Mouse (Mus musculus): Measurements from ENCODE around the gene Kcnq4.
A peak's percentile ranks its signal among the peaks of the same experiment; 100 is the strongest.

The Kcnq4 gene

DNA sequence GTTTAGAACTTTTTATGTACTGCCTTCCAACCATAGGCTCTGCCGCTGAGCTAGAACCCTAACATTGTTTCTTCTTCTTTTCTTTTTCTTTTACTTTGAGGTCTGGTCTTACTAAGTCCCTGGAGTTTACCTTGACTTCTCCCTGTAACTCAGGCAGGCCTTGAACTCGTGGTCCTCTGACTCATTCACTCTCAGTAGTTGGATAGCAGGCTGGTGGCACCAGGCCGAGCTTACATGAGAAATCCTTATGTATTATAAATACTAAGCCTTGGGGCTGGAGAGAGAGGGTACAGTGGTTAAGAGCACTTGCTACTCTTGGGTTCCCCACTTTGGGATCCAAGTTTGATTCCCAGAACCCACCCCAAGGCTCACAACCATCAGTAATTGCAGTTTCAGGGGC, 74.8 kb downstream of the Kcnq4 start:
- no peak for DNase-seq (ENCODE audit: low spot score in 2 of 2)

GRCm38 (mm10) chr4:120671046-120671445, 77.4 kb downstream of the Kcnq4 start:
- no peak for DNase-seq (ENCODE audit: low spot score in 2 of 2)

DNA sequence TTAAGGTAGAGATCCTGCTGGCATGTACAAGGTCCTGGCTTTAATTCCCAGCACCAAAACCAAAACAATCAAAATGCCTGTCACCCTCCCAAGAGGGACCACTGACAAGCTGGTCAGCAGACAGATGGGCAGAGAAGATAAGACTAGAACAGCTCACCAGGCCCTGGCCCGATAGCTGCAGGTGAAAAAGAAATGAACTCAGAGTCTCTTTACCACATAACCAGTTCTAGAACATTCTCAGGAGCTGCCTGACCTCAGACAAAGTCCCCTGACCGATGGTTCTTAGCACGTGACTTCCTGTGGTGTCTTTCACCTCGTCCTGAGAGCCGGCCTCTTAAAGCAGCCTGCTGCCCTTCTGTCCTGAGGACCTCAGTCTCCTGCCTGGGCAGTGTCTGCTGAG, 78.8 kb downstream of the Kcnq4 start:
- no peak for DNase-seq (ENCODE audit: low spot score in 2 of 2)

DNA sequence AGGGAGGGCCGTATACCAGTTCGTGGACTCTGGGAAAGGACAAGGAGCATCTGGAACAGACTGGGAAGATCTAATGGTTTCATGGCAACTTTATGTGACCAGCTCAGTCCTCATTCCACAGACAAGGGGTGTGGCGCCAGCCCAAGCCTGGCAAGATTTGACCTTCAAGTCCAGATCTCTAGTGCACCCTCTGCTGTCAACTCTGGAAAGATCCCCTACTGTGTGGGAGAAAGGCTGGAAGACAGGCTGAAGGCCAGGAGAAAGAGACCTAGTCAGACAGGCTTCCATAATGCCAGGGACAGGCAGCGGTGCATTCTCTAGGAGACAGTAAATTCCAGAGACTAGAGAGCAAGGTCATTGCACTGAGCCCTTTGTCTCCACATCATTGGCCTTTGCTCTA, 79.9 kb downstream of the Kcnq4 start:
- no peak for DNase-seq (ENCODE audit: low spot score in 2 of 2)

GRCm38 (mm10) chr4:120667555-120667954, 80.9 kb downstream of the Kcnq4 start:
- no peak for DNase-seq (ENCODE audit: low spot score in 2 of 2)

- DNase-seq (ENCODE audit: low spot score in 2 of 2): peak; percentile 55 to 56
These were observed 81.3 kb downstream of the Kcnq4 start for GRCm38 (mm10) chr4:120667045-120667501.

DNA sequence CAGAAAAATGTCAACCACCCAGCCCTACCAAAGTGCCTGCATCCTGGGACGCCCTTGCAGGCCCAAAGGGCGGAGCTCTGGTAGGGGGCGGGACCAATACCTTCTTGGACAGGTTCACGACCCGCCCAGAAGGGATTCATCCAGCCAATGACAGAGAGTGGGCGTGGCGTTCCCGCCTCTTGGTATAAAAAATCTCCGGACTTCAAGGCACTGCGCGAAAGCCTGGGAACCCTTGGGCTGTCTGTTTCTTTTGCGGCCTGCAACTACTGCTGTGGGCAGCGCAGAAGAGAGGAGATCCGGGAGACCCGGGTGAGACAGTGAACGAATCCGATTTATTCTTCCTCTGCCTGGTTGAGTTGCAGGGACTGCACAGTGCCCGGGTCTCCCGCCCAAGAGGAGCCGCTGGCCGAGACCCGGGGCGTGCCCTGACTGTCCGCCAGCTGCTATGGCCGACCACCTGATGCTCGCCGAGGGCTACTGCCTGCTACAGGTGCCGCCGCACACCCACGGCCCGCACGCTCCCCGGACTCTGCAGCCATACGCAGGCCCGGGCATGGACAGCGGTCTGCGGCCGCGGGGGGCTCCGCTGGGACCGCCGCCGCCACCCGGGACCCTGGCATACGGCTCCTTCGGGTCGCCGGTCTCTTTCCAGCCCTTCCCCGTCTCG, 81.9 kb downstream of the Kcnq4 start, which contains the start of gene Cited4:
TSS of gene Cited4 (plus strand) at position 215 of the 667 bp plus-strand sequence.
- peak; percentile 87 to 89 for DNase-seq (ENCODE audit: low spot score in 2 of 2)

DNA sequence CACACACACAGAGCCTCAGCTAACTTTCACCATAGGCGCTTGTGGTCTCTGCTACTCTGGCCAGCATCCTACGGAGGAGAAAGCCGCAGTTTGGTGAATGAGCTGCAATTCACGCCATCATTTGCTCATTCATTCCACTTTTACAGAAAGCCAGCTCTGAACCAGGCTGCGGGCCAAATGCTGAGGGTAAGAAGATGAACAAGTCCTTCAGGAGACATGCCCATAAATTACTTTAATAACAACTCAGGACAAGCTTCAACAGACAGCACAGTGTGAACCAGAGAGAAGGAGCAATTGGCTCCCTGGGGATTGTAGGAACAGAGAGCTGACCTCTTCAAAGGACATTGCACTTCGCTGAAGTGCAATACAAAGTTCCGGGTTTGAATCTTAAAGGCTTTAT, 82.6 kb downstream of the Kcnq4 start:
- DNase-seq (ENCODE audit: low spot score in 2 of 2): peak in 1 of 2 experiments; percentile 40

GRCm38 (mm10) chr4:120665144-120665700, 83.2 kb downstream of the Kcnq4 start:
- DNase-seq (ENCODE audit: low spot score in 2 of 2): no peak

GRCm38 (mm10) chr4:120664601-120665000, 83.8 kb downstream of the Kcnq4 start:
- DNase-seq (ENCODE audit: low spot score in 2 of 2): no peak

DNA sequence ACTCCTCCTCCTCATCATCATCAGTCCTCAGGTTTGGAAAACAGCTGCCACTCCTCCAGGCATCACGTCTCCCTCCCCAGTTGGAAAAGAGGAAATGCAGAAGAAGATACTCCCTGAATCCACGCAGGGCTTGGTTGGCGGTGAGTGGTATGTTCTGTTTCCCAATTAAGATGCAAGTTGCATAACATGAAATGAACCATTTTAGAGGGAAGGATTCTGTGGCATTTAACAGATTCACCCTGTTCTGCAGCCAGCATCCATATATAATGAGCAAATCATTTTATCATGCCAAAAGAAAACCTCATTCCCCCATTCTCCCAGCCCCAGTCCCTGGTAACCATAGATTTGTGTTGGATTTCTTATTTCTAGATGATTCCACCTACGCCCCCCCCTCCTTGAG, 87.9 kb downstream of the Kcnq4 start:
- DNase-seq (ENCODE audit: low spot score in 2 of 2): peak; percentile 38 to 52

- DNase-seq (ENCODE audit: low spot score in 2 of 2): no peak
These were observed 92.5 kb downstream of the Kcnq4 start for GRCm38 (mm10) chr4:120655898-120656297.

DNA sequence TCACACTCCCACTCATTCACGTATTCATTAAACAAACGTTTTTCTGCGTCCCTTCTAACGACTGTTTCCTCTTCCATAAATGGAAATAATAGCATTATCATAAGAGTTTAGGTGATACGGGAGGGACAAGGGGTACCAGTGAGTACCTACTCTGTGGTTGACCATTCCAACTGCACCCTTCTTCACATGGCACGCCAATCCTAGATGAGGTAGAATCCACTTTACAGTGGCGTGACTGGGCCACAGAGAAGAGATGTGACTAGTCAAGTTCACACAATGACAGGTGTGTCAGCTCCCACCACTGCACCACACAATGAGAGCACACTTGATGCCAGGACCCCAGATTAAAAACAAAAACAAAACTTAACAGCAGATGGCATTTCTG, 98.2 kb downstream of the Kcnq4 start:
- no peak for DNase-seq (ENCODE audit: low spot score in 2 of 2)

DNA sequence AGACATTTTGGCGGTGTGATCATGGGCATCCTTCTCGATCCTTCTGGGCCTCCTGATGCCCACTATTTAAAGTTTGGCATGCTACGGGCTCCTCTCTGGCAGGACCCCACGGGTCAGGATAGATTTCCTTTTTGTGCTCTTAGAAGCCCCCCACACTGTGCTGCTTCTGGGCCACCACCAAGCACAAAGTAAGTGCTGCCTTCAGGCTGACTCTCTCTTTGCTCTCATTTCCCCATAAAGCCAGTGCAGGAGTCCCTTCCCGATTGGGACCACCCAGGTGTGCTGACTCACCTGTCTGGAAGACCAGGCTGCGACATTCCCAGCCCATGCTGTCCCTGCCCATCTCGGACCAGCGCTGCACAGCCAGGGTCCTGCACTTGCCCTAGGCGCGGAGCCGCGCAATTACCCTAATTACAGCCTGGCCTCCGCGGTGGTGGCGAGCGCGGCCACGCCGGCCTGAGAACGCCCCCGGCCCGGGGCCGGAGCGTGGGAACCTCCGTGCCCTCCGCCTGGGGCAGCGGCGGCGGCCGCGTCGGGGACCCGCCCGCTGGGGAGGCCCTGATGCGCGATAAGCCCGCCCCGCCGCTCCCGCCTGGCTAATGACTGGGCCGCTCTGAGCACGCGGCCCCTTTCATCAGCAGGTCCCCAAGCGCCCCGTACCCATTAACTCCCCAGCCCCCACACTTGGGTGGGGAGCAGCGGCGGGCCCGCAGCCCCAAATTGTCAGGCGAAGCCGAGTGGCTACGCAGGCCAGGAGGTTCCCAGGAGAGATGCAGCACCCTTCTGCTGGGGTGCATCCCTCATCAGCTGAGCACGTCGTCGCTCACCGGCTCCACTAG, 98.8 kb downstream of the Kcnq4 start:
- peak; percentile 69 to 71 for DNase-seq (ENCODE audit: low spot score in 2 of 2)
